Mouse (Mus musculus) cerebellum, adult 2 months (tissue): ENCODE measurements around the gene Tmem40.

Experiments
- CTCF ChIP-seq: fragments of 200-500 bp; IDR thresholded peaks from 2 replicates; pipeline ENCODE4 v1.5.1; 2011; ENCODE audit warnings: low read depth, mild to moderate bottlenecking, control low read depth, low read length, moderate library complexity, borderline replicate concordance; ENCODE audit not compliant: insufficient read depth
- POLR2A ChIP-seq: fragments of 200-500 bp; IDR thresholded peaks from 2 replicates; pipeline ENCODE4 v1.6.1; 2011; ENCODE audit warnings: low read length, control low read depth, borderline replicate concordance; ENCODE audit not compliant: insufficient read depth

GRCm38 (mm10) chr6:115808488-115809231 is 46.5 kb upstream of the Tmem40 start, which contains the start of gene Rpl32:
- peak; percentile 80 for TF ChIP-seq POLR2A
- TF ChIP-seq CTCF, result peak; percentile 53; the same call in 1 of the 2 replicates
